Mouse (Mus musculus) spleen, adult 2 months (tissue): ENCODE measurements around the gene Rbpj.

ENCODE experiments used
- CTCF ChIP-seq: fragments of 200-500 bp; IDR thresholded peaks from 2 replicates; pipeline ENCODE4 v1.5.1; 2011; ENCODE audit warnings: mild to moderate bottlenecking, inconsistent platforms; ENCODE audit not compliant: insufficient read depth, insufficient read length, insufficient replicate concordance; ENCODE audit errors: extremely low read depth
- POLR2A ChIP-seq: fragments of 200-500 bp; IDR thresholded peaks from 2 replicates; pipeline ENCODE4 v1.6.1; 2011; ENCODE audit warnings: low read depth, low read length, inconsistent platforms

- TF ChIP-seq POLR2A = no peak
- TF ChIP-seq CTCF = no peak
Measured at GRCm38 (mm10) chr5:53661508-53661907, 195.6 kb downstream of the Rbpj start.
